Mouse (Mus musculus) E14TG2a.4 (cell line): ENCODE data around the gene Trabd2b.

Experiments used
- CTCF ChIP-seq: conservative IDR thresholded peaks from 2 replicates; pipeline ENCODE4 v1.5.1; 2014; ENCODE audit warnings: low read length
- NANOG ChIP-seq: IDR thresholded peaks from 2 replicates; pipeline ENCODE4 v1.6.1; 2014; ENCODE audit warnings: borderline replicate concordance, low read length, mixed read lengths

GRCm38 (mm10) chr4:114374330-114374729 lies 32.2 kb upstream of the Trabd2b start:
- TF ChIP-seq CTCF (no peak), NANOG (no peak)
